Mouse (Mus musculus): ENCODE data around the gene Exoc4. TPM values are rescaled to one million over a fixed set of nuclear protein-coding genes. Genes with fewer than 3 reads are reported as not detected.

The Exoc4 gene
- polyA plus RNA-seq, 1 experiment from 2014 or later: 26.9 TPM

DNA sequence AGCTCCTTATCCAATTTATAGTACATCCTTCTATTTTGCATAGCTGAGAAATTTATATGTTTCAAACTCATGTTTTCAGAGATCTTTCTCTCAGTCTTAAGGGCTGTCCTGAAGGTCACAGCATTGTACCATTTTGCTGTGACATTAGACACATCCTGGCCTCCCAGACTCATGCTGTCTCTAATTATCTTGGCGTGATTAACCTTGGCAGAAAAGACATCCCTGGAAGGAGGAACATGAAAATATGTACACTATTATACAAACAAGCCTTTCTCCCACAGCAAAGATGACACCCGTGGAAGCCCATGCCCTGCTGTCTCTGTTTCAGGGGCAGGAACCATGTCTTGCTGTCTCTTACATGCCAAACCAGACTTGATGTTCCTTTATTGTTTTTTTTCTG, 59.8 kb downstream of the Exoc4 start:
- no peak for DNase-seq (ENCODE audit: low spot score)

DNA sequence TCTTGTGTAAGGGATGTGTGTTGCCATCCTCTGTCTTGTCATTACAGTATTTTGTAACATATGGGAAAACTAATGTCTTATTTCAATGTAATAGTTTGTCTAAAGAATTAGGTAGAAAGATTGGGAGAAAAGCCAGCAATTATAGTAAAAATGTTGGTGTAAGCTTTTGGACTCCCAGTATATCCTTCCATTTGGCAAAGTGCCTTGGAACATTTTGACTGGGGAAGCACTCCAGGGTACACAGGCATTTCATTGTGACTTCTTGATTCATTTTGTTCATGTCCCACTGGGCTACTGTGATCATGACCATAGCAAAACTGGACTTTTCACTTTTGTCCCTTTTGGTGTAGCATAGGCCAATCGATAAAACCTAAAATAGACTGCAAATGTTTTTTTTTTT, 61.6 kb downstream of the Exoc4 start:
- no peak for DNase-seq (ENCODE audit: low spot score)

DNA sequence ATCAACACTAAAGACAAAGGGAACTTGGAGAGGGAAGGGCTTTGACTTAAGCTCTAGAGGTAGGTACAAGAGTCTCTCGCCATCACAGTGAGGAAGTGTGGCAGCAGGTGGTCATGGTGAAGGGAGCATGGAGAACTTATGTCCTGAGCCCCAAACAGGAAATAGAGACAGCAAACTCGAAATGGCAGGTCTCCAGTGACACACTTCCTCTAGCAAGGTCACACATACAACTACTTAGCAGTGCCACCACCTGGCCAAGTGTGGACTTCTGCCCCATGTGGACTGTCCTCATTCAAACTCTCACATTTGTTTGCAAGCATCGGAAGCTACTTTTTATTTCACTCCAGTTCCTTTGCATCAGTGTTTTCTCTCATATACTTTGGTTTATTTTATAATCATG, 74.0 kb downstream of the Exoc4 start:
- peak; percentile 29 for DNase-seq (ENCODE audit: low spot score)

DNA sequence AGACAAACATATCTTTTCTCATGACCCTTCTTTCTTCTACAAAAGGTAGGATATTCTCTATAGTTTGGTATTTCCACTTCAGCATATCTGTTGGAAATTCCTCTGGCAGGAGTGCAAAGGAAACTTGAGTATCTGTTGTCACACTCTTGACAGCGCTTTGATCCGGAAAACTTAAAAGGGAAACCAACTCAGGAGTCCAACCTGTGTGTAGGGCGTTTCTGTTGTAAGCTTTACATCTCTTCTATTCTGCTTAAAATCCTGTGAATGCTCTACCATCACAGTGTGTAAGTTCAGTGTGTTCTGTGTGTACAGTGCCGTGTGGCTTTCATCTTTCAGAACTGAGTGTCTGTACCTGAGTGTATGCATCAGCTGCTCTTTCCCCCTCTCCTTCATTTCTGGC, 74.5 kb downstream of the Exoc4 start:
- no peak for DNase-seq (ENCODE audit: low spot score)

DNA sequence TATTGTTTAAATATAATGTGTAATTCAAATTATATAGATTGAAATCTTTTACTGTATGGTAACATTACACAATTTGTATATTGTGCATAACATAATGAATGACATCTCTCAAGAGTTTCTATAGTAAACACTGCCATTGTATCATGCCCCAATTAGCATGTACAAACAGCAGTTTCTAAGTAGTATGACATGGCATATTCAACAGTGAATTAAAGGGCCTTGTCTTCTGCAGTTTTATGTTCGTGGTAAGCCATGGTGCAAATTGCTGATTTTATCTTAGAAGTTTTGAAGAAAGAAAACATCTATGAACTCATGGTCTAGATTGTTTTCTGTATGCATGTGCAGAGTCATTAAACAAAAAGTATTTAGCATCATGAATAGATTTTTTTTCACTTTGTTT, 79.4 kb downstream of the Exoc4 start:
- DNase-seq (ENCODE audit: low spot score): no peak

DNA sequence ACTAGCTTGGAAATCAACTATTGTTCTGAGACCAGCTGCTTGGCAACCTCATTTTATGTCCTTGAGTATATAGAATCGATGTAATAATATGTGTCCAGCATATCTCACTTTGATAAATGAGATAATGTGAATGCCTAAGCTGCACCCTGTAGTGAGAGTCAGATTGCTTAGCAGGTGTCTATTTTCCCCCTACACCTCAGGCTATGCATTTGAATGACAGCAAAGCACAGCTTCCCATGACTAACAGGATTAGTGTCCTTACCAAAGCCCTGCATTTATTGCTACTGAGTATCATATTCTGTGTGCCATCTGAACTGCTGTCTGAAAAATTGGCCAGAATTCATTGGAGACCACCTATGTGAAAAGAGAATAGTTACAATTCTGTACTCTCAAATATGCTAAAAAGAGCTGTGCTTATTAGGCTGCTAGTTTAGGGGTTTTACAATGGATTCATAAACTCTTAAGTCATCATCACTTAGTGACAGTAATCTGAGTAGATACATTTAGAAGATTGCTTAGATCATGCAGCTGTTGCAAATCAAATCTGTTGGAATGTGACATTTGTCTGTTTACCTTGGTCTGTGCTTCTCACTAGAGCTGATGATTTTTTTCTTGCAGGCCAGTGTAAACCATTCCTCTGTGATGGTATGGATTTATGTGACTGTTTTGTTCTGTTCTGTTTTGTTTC, 98.3 kb downstream of the Exoc4 start:
- no peak for DNase-seq (ENCODE audit: low spot score)

DNA sequence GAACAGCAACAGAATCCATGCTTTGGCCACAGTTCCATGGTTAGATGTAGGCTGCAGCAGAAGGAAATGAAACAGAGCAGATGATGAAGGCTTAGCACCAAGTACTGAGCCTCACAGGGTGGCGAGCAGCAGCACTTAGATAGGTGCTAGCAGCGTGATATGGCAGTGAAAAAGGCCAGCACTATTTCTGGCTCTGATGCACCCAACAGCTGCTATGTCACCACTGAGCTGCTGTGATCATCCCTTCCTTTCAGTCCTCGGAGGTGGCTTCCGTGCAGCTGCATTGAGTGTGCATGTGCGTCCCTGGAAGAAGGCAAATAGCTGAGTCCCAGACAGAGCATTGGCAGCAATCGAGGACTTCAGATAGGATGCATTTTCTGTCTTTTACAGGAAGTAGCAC, 112.7 kb downstream of the Exoc4 start:
- peak; percentile 4 for DNase-seq (ENCODE audit: low spot score)

DNA sequence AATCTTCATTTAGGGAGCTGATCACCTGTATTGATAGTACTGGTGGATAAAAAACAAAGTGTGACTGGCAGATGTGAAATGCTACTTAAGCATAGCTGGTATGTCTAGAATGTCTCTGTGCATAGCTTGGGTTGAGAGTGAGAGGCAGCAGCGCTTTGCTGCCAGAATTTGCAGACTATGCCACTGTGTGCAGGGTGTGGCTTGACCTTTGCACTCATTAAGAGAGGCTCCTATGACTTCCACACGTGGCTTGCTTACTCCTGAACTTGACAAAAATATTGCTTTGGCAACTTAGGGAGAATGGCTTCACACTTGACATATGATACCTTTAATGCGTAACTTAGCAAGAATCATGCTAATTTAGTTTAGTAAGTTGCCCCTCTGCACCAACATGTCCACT, 131.6 kb downstream of the Exoc4 start:
- no peak for DNase-seq (ENCODE audit: low spot score)

DNA sequence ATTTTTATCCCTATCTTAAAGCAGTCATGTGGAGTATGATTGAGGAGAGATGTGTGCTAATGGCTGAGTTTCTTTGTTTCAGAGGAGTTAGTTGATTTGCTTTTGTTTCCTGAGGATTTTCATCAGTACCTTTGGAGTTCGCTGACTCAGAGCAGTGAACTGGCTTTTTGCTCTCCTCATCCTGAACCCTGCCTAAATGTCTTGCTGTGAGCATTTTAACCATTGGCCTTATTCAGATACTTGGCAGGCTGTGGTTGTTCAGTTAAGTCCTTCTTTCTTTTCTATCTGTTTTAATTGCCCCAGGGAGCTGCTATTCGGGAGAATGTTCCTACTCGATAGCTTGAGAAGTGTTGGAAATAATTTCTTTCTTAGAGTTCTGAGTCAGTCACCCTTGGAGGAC, 133.3 kb downstream of the Exoc4 start:
- no peak for DNase-seq (ENCODE audit: low spot score)

DNA sequence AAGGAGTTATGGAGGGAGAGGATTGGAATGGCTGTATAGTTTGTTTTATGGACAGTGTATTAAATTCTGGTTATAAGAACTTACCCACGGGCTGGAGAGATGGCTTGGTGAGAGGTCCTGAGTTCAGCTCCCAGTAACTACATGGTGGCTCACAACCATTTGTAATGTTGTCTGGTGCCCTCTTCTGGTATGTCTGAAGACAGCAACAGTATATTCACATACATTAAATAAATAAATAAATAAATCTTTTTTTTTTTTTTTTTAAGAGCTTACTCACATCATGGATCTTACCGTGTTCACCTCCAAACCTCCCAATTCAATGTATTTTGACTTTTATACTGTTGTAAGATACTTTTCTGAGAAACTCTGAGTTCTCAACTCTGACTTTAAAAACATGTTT, 143.1 kb downstream of the Exoc4 start:
- peak; percentile 40 for DNase-seq (ENCODE audit: low spot score)

DNA sequence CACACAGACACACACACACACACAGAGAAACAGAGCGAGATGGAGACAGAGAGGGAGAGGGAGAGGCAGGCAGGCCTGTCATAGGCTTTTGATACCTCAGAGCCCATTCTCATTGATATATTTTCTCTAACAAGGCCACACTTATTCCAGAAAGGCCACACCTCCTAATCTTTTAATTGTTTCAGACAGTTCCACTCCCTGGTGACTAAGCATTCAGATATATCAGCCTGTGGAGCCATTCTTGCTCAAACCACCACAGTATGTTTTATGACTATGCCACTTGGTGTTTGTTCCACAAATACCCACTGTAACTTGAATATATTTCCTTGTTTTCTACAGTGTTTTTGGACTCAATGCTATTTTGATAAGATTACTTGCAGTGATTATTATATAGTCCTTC, 150.6 kb downstream of the Exoc4 start:
- DNase-seq (ENCODE audit: low spot score): no peak

DNA sequence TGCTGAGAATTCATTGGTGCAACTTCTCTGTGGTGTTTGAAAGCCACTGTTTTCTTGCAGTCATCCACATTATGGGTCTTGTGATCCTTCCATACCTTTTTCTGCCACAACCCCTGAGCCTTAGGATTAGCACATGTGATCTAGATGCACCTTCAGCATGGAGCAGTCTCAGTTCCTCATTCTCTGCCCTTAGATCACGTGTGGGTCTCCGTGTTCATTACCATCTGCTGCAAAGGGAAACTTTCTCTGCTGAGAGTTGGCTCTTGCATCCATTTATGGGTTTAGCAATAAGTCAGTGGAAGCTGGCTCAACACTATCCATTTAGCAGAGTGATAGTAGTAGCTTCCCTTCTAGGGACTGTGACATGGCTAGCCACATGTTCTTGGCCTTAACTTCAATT, 152.3 kb downstream of the Exoc4 start:
- DNase-seq (ENCODE audit: low spot score): no peak

DNA sequence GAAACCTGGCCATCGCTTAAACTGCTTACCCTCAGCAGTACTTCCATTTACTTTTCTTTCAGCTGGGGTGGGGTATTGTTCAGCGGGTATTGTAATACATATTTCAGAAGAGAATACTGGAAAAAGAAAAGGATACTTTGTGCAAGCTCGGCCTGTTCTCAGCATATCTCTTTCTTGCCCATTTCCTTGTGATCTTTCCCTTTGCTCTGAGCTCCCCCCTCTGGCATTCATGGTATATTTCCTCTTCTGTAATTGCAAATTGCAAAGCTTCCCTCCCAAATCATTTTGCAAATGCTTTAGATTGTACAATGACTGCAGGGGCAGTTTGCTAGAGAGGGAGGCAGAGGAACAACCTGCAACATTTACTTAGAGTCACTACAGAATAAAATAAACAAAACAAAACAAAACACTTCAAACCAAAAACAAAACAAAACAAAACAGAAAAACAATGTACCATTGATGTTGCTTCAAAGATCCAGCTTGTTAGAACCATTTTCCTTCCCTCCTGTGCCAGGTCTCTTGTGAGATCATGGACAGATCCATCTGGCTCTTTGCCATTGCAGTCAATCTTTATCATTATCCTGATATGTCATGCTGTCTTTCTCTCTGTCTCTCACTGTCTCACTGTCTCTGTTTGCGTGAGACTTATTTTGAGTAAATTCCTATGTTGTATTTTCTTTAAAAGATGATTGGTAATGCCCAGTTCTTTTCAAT, 156.8 kb downstream of the Exoc4 start:
- no peak for DNase-seq (ENCODE audit: low spot score)

DNA sequence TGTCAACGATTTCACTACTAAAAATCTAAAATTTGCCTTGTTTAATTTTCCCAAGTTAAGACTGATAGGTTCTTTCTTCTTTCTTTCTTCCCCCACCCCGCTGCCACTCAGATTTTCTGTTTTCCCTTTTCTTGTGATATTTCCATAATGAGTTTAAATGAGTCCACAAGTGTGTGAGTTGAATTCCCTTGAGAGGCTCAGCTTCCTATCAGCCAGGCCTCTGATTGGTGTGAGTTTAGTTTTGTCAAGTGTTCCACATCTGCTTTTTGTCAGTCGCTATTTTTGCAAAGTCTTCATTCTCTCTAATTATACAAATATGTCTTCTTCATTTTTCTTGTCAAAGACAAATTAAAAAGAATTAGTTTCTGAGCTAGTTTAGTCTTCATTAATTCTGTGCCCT, 160.7 kb downstream of the Exoc4 start:
- DNase-seq (ENCODE audit: low spot score): no peak

DNA sequence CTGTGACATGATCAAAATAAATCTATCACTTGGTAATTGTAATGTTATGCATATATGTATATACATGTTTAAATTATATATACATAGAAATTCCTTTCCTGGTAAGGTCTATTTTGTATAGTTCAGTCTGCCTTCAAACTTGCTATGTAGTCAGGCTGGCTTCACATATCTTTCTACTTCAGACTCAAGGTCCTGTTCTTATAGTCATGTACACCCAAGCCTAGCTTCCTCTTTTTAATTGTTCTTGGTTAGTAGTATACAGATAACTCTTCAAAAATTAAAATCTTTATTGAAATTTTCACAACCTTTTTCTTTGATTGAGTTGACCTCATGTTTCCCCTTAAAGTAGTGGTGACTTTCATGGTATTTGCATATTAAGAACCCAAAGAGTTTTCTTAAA, 176.1 kb downstream of the Exoc4 start:
- DNase-seq (ENCODE audit: low spot score): no peak

DNA sequence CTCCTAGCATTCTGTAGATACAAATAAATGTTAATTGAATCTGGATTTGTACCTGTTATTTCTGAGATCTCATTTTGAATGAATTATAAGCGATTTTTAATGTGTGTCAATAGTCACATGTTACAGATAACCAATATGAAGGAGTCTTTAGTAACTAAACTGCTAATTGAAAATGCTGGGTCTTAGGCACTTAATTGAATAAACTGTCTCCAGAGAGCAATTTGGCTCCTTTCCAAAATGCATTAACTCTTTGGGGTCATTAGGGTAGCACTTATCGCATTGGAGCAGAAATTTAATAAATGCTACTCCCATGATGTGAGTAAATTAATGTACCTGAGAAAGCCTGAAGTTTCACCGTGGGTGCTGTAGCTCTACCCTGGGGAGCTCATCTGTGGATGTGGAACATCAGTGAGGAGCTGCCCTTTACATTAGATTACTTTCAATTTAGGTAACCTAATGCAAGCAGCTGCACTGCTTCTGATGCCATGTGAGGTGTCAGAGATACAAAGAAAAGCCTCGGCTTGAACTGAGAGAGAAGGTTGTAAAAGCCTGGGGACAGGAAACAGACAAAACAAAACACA, 182.4 kb downstream of the Exoc4 start:
- DNase-seq (ENCODE audit: low spot score): peak; percentile 29

DNA sequence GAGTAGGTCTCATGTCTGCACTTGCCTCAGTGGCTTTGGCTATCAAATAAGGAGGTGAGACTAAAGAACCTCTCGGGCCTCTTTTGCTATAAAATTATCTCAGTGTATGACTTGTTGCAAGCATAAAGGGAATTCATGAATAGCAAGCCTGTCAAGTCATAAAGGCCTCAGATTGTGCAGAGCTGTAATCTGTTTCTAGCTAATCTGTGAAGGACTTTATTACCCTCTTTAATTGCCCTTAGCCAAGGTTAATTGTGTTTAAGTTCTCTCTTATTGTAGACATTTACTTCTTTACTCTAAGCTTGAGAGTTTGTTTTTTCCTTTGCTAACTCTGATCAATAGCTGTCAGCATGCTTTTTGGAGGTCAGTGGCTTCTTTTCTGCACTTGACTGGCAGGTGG, 191.6 kb downstream of the Exoc4 start:
- DNase-seq (ENCODE audit: low spot score): no peak

DNA sequence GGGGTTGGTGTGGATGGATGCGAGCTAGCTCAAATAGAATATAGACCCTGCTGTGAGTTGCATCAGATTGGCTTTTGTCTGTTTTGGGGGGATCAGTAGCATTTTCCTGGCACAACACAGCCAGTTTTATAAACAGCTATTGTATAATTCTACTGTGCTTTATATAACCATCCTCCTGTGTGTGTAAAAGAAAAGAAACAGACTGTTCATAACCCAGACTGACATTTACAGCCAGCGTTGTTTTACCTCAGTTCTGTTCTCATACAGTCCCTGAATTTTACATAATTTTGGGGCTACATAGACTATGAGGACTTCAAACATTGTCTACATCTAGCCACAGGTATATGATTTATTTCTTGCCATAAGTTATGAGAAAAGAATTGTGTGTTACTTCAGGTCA, 204.9 kb downstream of the Exoc4 start:
- DNase-seq (ENCODE audit: low spot score): no peak

DNA sequence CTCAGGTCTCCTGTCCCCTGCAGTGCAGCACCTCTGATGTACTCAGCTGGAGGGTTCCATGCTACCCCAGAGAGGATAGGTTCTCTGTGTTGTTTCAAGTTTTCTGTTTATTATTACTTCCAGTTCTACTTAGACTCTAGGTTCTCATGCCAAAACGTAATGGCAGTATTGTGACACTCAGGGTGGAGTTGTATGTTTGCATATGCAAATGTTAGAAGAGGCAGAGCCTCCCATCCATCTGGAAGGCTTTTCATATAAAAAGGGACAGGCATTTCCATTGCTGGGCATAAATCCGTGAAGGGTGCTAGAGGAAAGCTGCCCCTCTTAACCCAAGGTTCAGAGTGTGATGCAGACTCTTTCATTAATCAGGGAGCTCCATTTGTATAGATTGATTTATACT, 205.5 kb downstream of the Exoc4 start:
- DNase-seq (ENCODE audit: low spot score): no peak

DNA sequence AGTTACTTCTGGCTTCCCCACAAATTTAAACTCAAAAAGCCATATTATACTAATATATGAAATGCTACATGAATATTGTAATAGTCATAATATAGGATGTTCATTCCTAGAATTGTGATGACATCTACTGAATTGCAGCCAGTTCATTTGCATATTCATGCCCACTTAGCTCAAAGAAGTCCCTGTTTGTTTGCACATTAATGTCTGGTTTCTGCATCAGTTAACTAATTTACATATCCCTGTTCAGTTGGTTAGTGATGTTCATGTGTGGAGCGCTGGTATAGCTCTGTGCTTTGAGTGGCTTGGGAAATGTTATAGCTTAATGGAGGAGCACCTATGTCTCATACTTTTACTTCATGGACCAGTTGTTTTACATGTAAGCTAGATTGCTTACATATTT, 206.4 kb downstream of the Exoc4 start:
- no peak for DNase-seq (ENCODE audit: low spot score)

DNA sequence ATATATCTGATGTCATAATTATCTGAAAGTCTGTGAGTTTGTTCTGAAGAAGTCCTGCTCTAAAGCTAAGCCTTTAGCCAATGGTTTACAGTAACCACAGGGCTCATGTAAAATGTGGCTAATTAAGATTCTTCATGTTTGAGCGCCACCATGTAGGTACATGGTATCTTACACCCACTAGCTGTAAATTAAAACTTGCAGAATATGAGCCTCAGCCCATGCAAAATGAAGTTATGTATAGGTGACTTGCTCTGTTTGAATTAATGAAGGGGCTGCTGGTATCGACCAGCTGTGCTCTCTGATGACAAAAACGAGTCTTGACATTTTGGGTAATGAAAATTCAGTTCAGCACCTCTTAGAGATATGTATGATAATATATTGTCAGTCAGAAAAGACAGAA, 216.0 kb downstream of the Exoc4 start:
- DNase-seq (ENCODE audit: low spot score): no peak

DNA sequence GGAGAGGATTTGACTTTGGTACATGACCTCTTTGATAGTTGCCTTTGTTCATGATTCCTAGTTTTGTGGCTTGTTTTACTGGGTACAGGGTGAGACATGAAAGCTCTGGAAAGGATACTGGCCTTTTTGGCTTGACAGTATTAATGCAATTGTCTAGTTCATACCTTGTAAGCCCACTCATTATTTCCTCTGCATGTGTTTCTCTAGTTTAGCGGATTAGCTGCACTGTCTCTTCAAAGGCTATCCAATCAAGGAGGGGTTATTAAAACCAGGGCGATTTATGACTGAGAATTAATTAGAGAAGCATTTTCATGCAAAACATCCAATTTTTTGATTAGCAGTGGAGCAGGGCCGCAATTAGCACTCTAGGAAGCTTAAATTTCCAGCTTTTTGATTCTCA, 216.5 kb downstream of the Exoc4 start:
- no peak for DNase-seq (ENCODE audit: low spot score)
